Comparison of ENCODE assay signal across 8 mouse cellular contexts in genomic region chr14:20873307-20873706, GRCm38 (mm10). TPM values are rescaled to one million over a fixed set of nuclear protein-coding genes. Genes with fewer than 3 reads are reported as not detected.
DNase-seq lines count a peak whose midpoint lies in the region; ATAC-seq and TF ChIP-seq lines count a peak whose summit lies in the region.

No protein-coding gene starts in this region.

- peak; percentile 40 for TF ChIP-seq CTCF in G1E (IDR thresholded peaks at IDR 0.05; ENCODE audit: low read depth, low read length)
- TF ChIP-seq CTCF in heart, postnatal 0 days (IDR thresholded peaks at IDR 0.05; ENCODE audit: low read depth), result peak; percentile 97

- TF ChIP-seq EP300 in heart, postnatal 0 days (IDR thresholded peaks at IDR 0.05; ENCODE audit: low read depth), result no peak

- ATAC-seq in G1E (ENCODE audit: extremely low read depth, insufficient number of reproducible peaks, low FRiP score, poor library complexity, severe bottlenecking), result peak; percentile 28; the same call in 1 of the 2 replicates
- ATAC-seq in forebrain, embryonic 13.5 days, result 0 out of 2 replicates have a peak, but pooled peaks have one; percentile 33
- ATAC-seq in heart, postnatal 0 days (ENCODE audit: insufficient read depth, low read depth), result peak; percentile 72
- ATAC-seq in lung, embryonic 16.5 days (ENCODE audit: low read depth), result peak; percentile 71

- no peak overlapping the region for H3K4me2 ChIP-seq in forebrain, embryonic 13.5 days
- peak overlapping the region; percentile 28 for H3K4me2 ChIP-seq in heart, postnatal 0 days (ENCODE audit: low read depth, low read length)
- no peak overlapping the region; the same call in 1 of the 2 replicates for H3K4me2 ChIP-seq in lung, embryonic 16.5 days (ENCODE audit: low read depth, low read length)

- no peak overlapping the region for H3K9ac ChIP-seq in forebrain, embryonic 13.5 days
- H3K9ac ChIP-seq in heart, postnatal 0 days (replicated peaks; ENCODE audit: low read depth, low read length), result no peak overlapping the region; the same call in 1 of the 2 replicates
- no peak overlapping the region for H3K9ac ChIP-seq in lung, embryonic 16.5 days (ENCODE audit: low read length)

- peaks cover 15% of the 10 kb centered on the region for H3K27me3 ChIP-seq in G1E (ENCODE audit: insufficient read depth, low read length)
- 0 out of 2 replicates have a peak, but pooled peaks cover 3% of the 10 kb centered on the region for H3K27me3 ChIP-seq in forebrain, embryonic 13.5 days
- H3K27me3 ChIP-seq in heart, postnatal 0 days (ENCODE audit: control insufficient read depth, insufficient read depth, low read length), result no peaks in the 10 kb centered on the region
- no peaks in the 10 kb centered on the region for H3K27me3 ChIP-seq in lung, embryonic 16.5 days (ENCODE audit: control insufficient read depth, insufficient read depth, low read depth, low read length)

- H3K9me3 ChIP-seq in G1E (replicated peaks), result no peaks in the 10 kb centered on the region
- no peaks in the 10 kb centered on the region for H3K9me3 ChIP-seq in forebrain, embryonic 13.5 days (replicated peaks)
- no peaks in the 10 kb centered on the region for H3K9me3 ChIP-seq in heart, postnatal 0 days (replicated peaks; ENCODE audit: control insufficient read depth, low read length)
- H3K9me3 ChIP-seq in lung, embryonic 16.5 days (ENCODE audit: control insufficient read depth, low read length), result no peaks in the 10 kb centered on the region

- H3K4me3 ChIP-seq in G1E (ENCODE audit: low read depth, low read length), result no peak overlapping the region; the same call in 1 of the 2 replicates
- H3K4me3 ChIP-seq in forebrain, embryonic 13.5 days, result no peak overlapping the region
- H3K4me3 ChIP-seq in heart, postnatal 0 days (ENCODE audit: low read depth, low read length), result no peak overlapping the region
- H3K4me3 ChIP-seq in lung, embryonic 16.5 days (ENCODE audit: low read length), result no peak overlapping the region

- H3K27ac ChIP-seq in forebrain, embryonic 13.5 days, result no peak overlapping the region
- H3K27ac ChIP-seq in heart, postnatal 0 days (ENCODE audit: low read depth), result no peak overlapping the region
- H3K27ac ChIP-seq in lung, embryonic 16.5 days (ENCODE audit: low read length), result no peak overlapping the region

- H3K36me3 ChIP-seq in G1E (replicated peaks), result no peaks in the 10 kb centered on the region
- H3K36me3 ChIP-seq in forebrain, embryonic 13.5 days (ENCODE audit: poor library complexity, severe bottlenecking), result no peaks in the 10 kb centered on the region
- no peaks in the 10 kb centered on the region for H3K36me3 ChIP-seq in heart, postnatal 0 days (replicated peaks; ENCODE audit: control insufficient read depth, insufficient read depth, low read length)
- no peaks in the 10 kb centered on the region for H3K36me3 ChIP-seq in lung, embryonic 16.5 days (ENCODE audit: control insufficient read depth, insufficient read depth, low read length)

- H3K4me1 ChIP-seq in G1E (ENCODE audit: insufficient read depth, low read depth, low read length), result peaks cover 18% of the 10 kb centered on the region
- no peaks in the 10 kb centered on the region for H3K4me1 ChIP-seq in forebrain, embryonic 13.5 days
- peaks cover 8% of the 10 kb centered on the region for H3K4me1 ChIP-seq in heart, postnatal 0 days (ENCODE audit: control insufficient read depth, insufficient read depth)
- H3K4me1 ChIP-seq in lung, embryonic 16.5 days (replicated peaks; ENCODE audit: control insufficient read depth, insufficient read depth, low read length), result peaks cover 3% of the 10 kb centered on the region

- peak; percentile 38 for DNase-seq in G1E (ENCODE audit: low spot score)
- DNase-seq in c-Kit-negative CD71-positive TER-119-positive erythroid progenitor cells, embryonic 14.5 days (ENCODE audit: low read depth, low spot score), result peak; percentile 51
- DNase-seq in heart, postnatal 0 days (ENCODE audit: low spot score), result peak; percentile 77
- peak; percentile 73 for DNase-seq in layer of hippocampus, adult 9-10 months (ENCODE audit: low spot score)
- peak; percentile 81 for DNase-seq in right cerebral cortex, adult 18-20 months
- DNase-seq in urinary bladder, adult 18-20 months (ENCODE audit: low spot score in 2 of 2), result peak; percentile 73 to 76

- WGBS in forebrain, embryonic 13.5 days, result 2% methylated on average over 8 of the region's 8 CpGs
- 2% methylated on average over 8 of the region's 8 CpGs for WGBS in heart, postnatal 0 days
- WGBS in lung, embryonic 16.5 days, result under 1% methylated on average over 8 of the region's 8 CpGs

RNA-seq across cellular contexts. Expression of gene Plau, which starts 36.8 kb away (rescaled TPM):
- total RNA-seq in G1E (2014; fragmentation: Nextera tagmentation), result not detected in 2 replicates
- 5.0 and 6.0 TPM in 2 replicates for total RNA-seq in G1E (2017)
- not detected in 2 replicates for polyA plus RNA-seq in G1E (2012)
- 0.27 and 0.35 TPM in 2 replicates for polyA plus RNA-seq in forebrain, embryonic 13.5 days (2015; fragmentation: Nextera tagmentation; extraction: Ambion mirVana)
- total RNA-seq in heart, postnatal 0 days (2014; rRNA removed; ENCODE audit: low replicate concordance), result 3.3 and 4.2 TPM in 2 replicates
- polyA plus RNA-seq in heart, postnatal 0 days (2015; fragmentation: Nextera tagmentation; extraction: Ambion mirVana), result 0.84 and 0.89 TPM in 2 replicates
- 1.8 and 2.1 TPM in 2 replicates for polyA plus RNA-seq in lung, embryonic 16.5 days (2015; fragmentation: Nextera tagmentation; extraction: Ambion mirVana)

RNA-seq across cellular contexts. Expression of gene Vcl, which starts 55.9 kb away (rescaled TPM):
- total RNA-seq in G1E (2014; fragmentation: Nextera tagmentation) (124 and 125 TPM in 2 replicates), G1E (2017) (34.6 and 36.9 TPM in 2 replicates)
- 14.3 and 47.3 TPM in 2 replicates for polyA plus RNA-seq in G1E (2012)
- polyA plus RNA-seq in forebrain, embryonic 13.5 days (2015; fragmentation: Nextera tagmentation; extraction: Ambion mirVana), result 8.8 and 8.9 TPM in 2 replicates
- total RNA-seq in heart, postnatal 0 days (2014; rRNA removed; ENCODE audit: low replicate concordance), result 124 and 140 TPM in 2 replicates
- 42.3 and 50.2 TPM in 2 replicates for polyA plus RNA-seq in heart, postnatal 0 days (2015; fragmentation: Nextera tagmentation; extraction: Ambion mirVana)
- 70.5 and 72.3 TPM in 2 replicates for polyA plus RNA-seq in lung, embryonic 16.5 days (2015; fragmentation: Nextera tagmentation; extraction: Ambion mirVana)
